Mouse (Mus musculus) cerebellum, postnatal 25 days (tissue): ENCODE results near the gene Tctex1d1.

Experiments
- DNase-seq, 2 experiments: peaks; one replicate each; pipeline ENCODE4 v3.0.0; 2021; ENCODE audit warnings: mixed read lengths in 2 of 2

The Tctex1d1 gene

GRCm38 (mm10) chr4:102978440-102978839, at the start of gene Tctex1d1:
TSS of gene Tctex1d1 (plus strand) at chr4:102978606.
- peak; percentile 22 to 32 for DNase-seq

GRCm38 (mm10) chr4:102929491-102929890, 48.9 kb upstream of the Tctex1d1 start:
- DNase-seq = peak in 1 of 2 experiments; percentile 23

GRCm38 (mm10) chr4:102930679-102931078, 47.7 kb upstream of the Tctex1d1 start:
- no peak for DNase-seq

GRCm38 (mm10) chr4:102940266-102940665, 38.1 kb upstream of the Tctex1d1 start:
- DNase-seq = no peak

- no peak for DNase-seq
These were observed 37.7 kb upstream of the Tctex1d1 start for GRCm38 (mm10) chr4:102940738-102941137.

GRCm38 (mm10) chr4:102944325-102944724, 34.1 kb upstream of the Tctex1d1 start:
- no peak for DNase-seq

GRCm38 (mm10) chr4:102952476-102952875, 25.9 kb upstream of the Tctex1d1 start:
- no peak for DNase-seq

- DNase-seq = no peak
These were observed 23.0 kb upstream of the Tctex1d1 start for GRCm38 (mm10) chr4:102955294-102955956.

GRCm38 (mm10) chr4:102959409-102959808, 19.0 kb upstream of the Tctex1d1 start:
- no peak for DNase-seq

GRCm38 (mm10) chr4:102964174-102964573, 14.2 kb upstream of the Tctex1d1 start:
- no peak for DNase-seq

GRCm38 (mm10) chr4:102967811-102968210, 10.6 kb upstream of the Tctex1d1 start:
- no peak for DNase-seq

- no peak for DNase-seq
These were observed 8.8 kb upstream of the Tctex1d1 start for GRCm38 (mm10) chr4:102969599-102969998.

- DNase-seq = no peak
These were observed 7.2 kb upstream of the Tctex1d1 start for GRCm38 (mm10) chr4:102971159-102971558.

- no peak for DNase-seq
These were observed 6.3 kb upstream of the Tctex1d1 start for GRCm38 (mm10) chr4:102972071-102972470.

GRCm38 (mm10) chr4:102974172-102974571, 4.2 kb upstream of the Tctex1d1 start:
- no peak for DNase-seq

- DNase-seq = no peak
These were observed 1.8 kb upstream of the Tctex1d1 start for GRCm38 (mm10) chr4:102976290-102977275.

GRCm38 (mm10) chr4:102977778-102978321, 556 bp upstream of the Tctex1d1 start:
- DNase-seq = no peak

- DNase-seq = no peak
These were observed 979 bp downstream of the Tctex1d1 start for GRCm38 (mm10) chr4:102979385-102979784.

GRCm38 (mm10) chr4:102981709-102982108, 3.3 kb downstream of the Tctex1d1 start:
- no peak for DNase-seq

- no peak for DNase-seq
These were observed 7.8 kb downstream of the Tctex1d1 start for GRCm38 (mm10) chr4:102986173-102986572.

GRCm38 (mm10) chr4:102986917-102987316, 8.5 kb downstream of the Tctex1d1 start:
- peak; percentile 36 to 74 for DNase-seq

- DNase-seq = no peak
These were observed 8.9 kb downstream of the Tctex1d1 start for GRCm38 (mm10) chr4:102987325-102987724.

- no peak for DNase-seq
These were observed 9.3 kb downstream of the Tctex1d1 start for GRCm38 (mm10) chr4:102987756-102988155.
